In the genomic region with DNA sequence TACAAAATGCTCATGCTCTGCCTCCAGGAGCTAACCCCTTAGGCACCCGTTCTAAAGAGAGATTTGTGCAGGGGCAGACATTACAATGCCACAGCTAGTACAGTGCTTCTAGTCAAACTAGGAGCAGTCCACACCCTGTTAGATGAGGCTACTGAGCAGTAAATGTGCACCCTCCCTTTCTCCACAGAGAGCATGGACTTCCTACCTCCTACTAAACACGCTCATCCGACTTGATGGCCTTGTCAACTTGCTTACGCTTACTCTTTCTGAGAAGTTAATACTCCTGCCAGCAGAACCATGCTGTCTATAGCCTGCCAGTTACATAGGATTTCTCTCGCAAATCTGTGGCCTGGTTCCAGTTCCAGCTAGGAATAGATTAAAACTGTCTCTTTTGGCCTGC, we compare ENCODE assay signal across 29 mouse cellular contexts. TPM values are rescaled to one million over a fixed set of nuclear protein-coding genes. Genes with fewer than 3 reads are reported as not detected.
DNase-seq lines count a peak whose midpoint lies in the region; ATAC-seq and TF ChIP-seq lines count a peak whose summit lies in the region.
"Had no signal": no experiment of that assay in that cellular context is flagged by ENCODE, and none has a peak within 500 bp of the region (broad histone marks: within the 10 kb centered on the region; RNA-seq: fewer than 3 reads in every experiment).

No protein-coding gene starts in this region.

- TF ChIP-seq CTCF in forebrain, postnatal 0 days (IDR thresholded peaks at IDR 0.05; ENCODE audit: low read depth): no peak

- H3K9ac ChIP-seq in forebrain, postnatal 0 days: no peak overlapping the region
- no peak overlapping the region for H3K9ac ChIP-seq in heart, embryonic 12.5 days
- no peak overlapping the region for H3K9ac ChIP-seq in lung, embryonic 15.5 days
- no peak overlapping the region for H3K9ac ChIP-seq in midbrain, embryonic 15.5 days
- H3K9ac ChIP-seq: embryonic facial prominence, embryonic 12.5 days; embryonic facial prominence, embryonic 15.5 days; forebrain, embryonic 13.5 days; heart, embryonic 15.5 days; hindbrain, embryonic 12.5 days; hindbrain, embryonic 15.5 days had no signal

- no peaks in the 10 kb centered on the region for H3K4me1 ChIP-seq in forebrain, postnatal 0 days (ENCODE audit: insufficient read depth)
- H3K4me1 ChIP-seq in forebrain, embryonic 10.5 days: 0 out of 2 replicates have a peak, but pooled peaks cover 3% of the 10 kb centered on the region
- peaks cover 17% of the 10 kb centered on the region for H3K4me1 ChIP-seq in heart, embryonic 12.5 days (replicated peaks)
- H3K4me1 ChIP-seq in lung, embryonic 15.5 days: peaks cover 16% of the 10 kb centered on the region
- no peaks in the 10 kb centered on the region for H3K4me1 ChIP-seq in midbrain, embryonic 15.5 days
- H3K4me1 ChIP-seq: embryonic facial prominence, embryonic 12.5 days; embryonic facial prominence, embryonic 15.5 days; forebrain, embryonic 13.5 days; hindbrain, embryonic 12.5 days; hindbrain, embryonic 15.5 days had no signal

- H3K9me3 ChIP-seq in forebrain, postnatal 0 days (ENCODE audit: low read length): no peaks in the 10 kb centered on the region
- no peaks in the 10 kb centered on the region for H3K9me3 ChIP-seq in forebrain, embryonic 10.5 days
- H3K9me3 ChIP-seq in heart, embryonic 12.5 days (replicated peaks): no peaks in the 10 kb centered on the region
- H3K9me3 ChIP-seq in lung, embryonic 15.5 days: no peaks in the 10 kb centered on the region
- H3K9me3 ChIP-seq in midbrain, embryonic 15.5 days: no peaks in the 10 kb centered on the region
- H3K9me3 ChIP-seq: embryonic facial prominence, embryonic 12.5 days; embryonic facial prominence, embryonic 15.5 days; forebrain, embryonic 13.5 days; G1E; heart, embryonic 10.5 days; heart, embryonic 15.5 days; hindbrain, embryonic 12.5 days; hindbrain, embryonic 15.5 days had no signal

- H3K36me3 ChIP-seq in forebrain, postnatal 0 days (ENCODE audit: insufficient read depth): peaks cover 4% of the 10 kb centered on the region; the same call in 1 of the 2 replicates
- H3K36me3 ChIP-seq in forebrain, embryonic 10.5 days (replicated peaks): peaks cover 23% of the 10 kb centered on the region
- peaks cover 75% of the 10 kb centered on the region for H3K36me3 ChIP-seq in heart, embryonic 12.5 days
- peaks cover 45% of the 10 kb centered on the region for H3K36me3 ChIP-seq in lung, embryonic 15.5 days
- no peaks in the 10 kb centered on the region for H3K36me3 ChIP-seq in midbrain, embryonic 15.5 days (replicated peaks)
- H3K36me3 ChIP-seq: G1E; hindbrain, embryonic 12.5 days had no signal

- 82% methylated on average over 5 of the region's 5 CpGs for WGBS in forebrain, postnatal 0 days
- WGBS in forebrain, embryonic 10.5 days: 95% methylated on average over 5 of the region's 5 CpGs
- 90% methylated on average over 5 of the region's 5 CpGs for WGBS in heart, embryonic 12.5 days
- WGBS in lung, embryonic 15.5 days: 56% methylated on average over 5 of the region's 5 CpGs
- 94% methylated on average over 5 of the region's 5 CpGs for WGBS in midbrain, embryonic 15.5 days

- peak; percentile 23 for ATAC-seq in forebrain, postnatal 0 days
- ATAC-seq in heart, embryonic 12.5 days (ENCODE audit: insufficient number of reproducible peaks, low FRiP score): no peak
- ATAC-seq in lung, embryonic 15.5 days (ENCODE audit: borderline replicate concordance, extremely low read depth, low FRiP score, low TSS enrichment): peak; percentile 72; the same call in 1 of the 2 replicates
- no peak for ATAC-seq in midbrain, embryonic 15.5 days (replicated peaks)
- ATAC-seq: forebrain, embryonic 13.5 days; intestine, postnatal 0 days; Patski had no signal

- no peak overlapping the region for H3K27ac ChIP-seq in forebrain, postnatal 0 days (ENCODE audit: low read depth, low read length)
- no peak overlapping the region for H3K27ac ChIP-seq in forebrain, embryonic 10.5 days
- H3K27ac ChIP-seq in heart, embryonic 12.5 days (ENCODE audit: poor library complexity, severe bottlenecking): 0 out of 2 replicates have a peak overlapping the region, but pooled peaks have one; percentile 21
- H3K27ac ChIP-seq in lung, embryonic 15.5 days: 0 out of 2 replicates have a peak overlapping the region, but pooled peaks have one; percentile 1
- no peak overlapping the region for H3K27ac ChIP-seq in midbrain, embryonic 15.5 days
- H3K27ac ChIP-seq: embryonic facial prominence, embryonic 12.5 days; embryonic facial prominence, embryonic 15.5 days; forebrain, embryonic 13.5 days; gastrocnemius, adult 2 months; heart, embryonic 10.5 days; heart, embryonic 15.5 days; hindbrain, embryonic 12.5 days; hindbrain, embryonic 15.5 days had no signal

- no peak for DNase-seq in forebrain, postnatal 0 days
- no peak for DNase-seq in forebrain, embryonic 10.5 days (ENCODE audit: extremely low spot score, low spot score)
- DNase-seq in heart, postnatal 4 days: no peak
- no peak for DNase-seq in lung, adult 18-20 months
- DNase-seq: adrenal gland, postnatal 10 days; adrenal gland, postnatal 36 days; B cell, adult 2 months; cerebellum, adult 11 months; cerebellum, adult 2 months; cerebellum, adult 9-11 months; cerebellum, postnatal 25 days; gastrocnemius, adult 2 months; gastrocnemius, postnatal 14 days; heart, adult 18-20 months; heart, postnatal 14 days had no signal

- no peak overlapping the region for H3K4me2 ChIP-seq in forebrain, postnatal 0 days (ENCODE audit: low read depth)
- H3K4me2 ChIP-seq in heart, embryonic 12.5 days: no peak overlapping the region
- H3K4me2 ChIP-seq in lung, embryonic 15.5 days: no peak overlapping the region
- H3K4me2 ChIP-seq in midbrain, embryonic 15.5 days: no peak overlapping the region
- H3K4me2 ChIP-seq: embryonic facial prominence, embryonic 12.5 days; embryonic facial prominence, embryonic 15.5 days; forebrain, embryonic 13.5 days; heart, embryonic 15.5 days; hindbrain, embryonic 12.5 days; hindbrain, embryonic 15.5 days had no signal

- H3K4me3 ChIP-seq in forebrain, postnatal 0 days (ENCODE audit: low read depth, low read length): no peak overlapping the region
- H3K4me3 ChIP-seq in forebrain, embryonic 10.5 days: no peak overlapping the region
- no peak overlapping the region for H3K4me3 ChIP-seq in heart, embryonic 12.5 days
- no peak overlapping the region for H3K4me3 ChIP-seq in lung, embryonic 15.5 days
- H3K4me3 ChIP-seq in midbrain, embryonic 15.5 days: no peak overlapping the region
- H3K4me3 ChIP-seq: embryonic facial prominence, embryonic 12.5 days; embryonic facial prominence, embryonic 15.5 days; forebrain, embryonic 13.5 days; gastrocnemius, adult 2 months; heart, embryonic 10.5 days; heart, embryonic 15.5 days; hindbrain, embryonic 12.5 days; hindbrain, embryonic 15.5 days had no signal

- no peaks in the 10 kb centered on the region for H3K27me3 ChIP-seq in forebrain, postnatal 0 days (ENCODE audit: insufficient read depth, low read length)
- H3K27me3 ChIP-seq in forebrain, embryonic 10.5 days (ENCODE audit: poor library complexity, severe bottlenecking): no peaks in the 10 kb centered on the region
- H3K27me3 ChIP-seq in heart, embryonic 12.5 days (replicated peaks): no peaks in the 10 kb centered on the region
- no peaks in the 10 kb centered on the region for H3K27me3 ChIP-seq in lung, embryonic 15.5 days
- H3K27me3 ChIP-seq in midbrain, embryonic 15.5 days (replicated peaks): no peaks in the 10 kb centered on the region
- H3K27me3 ChIP-seq: CH12.LX; embryonic facial prominence, embryonic 12.5 days; embryonic facial prominence, embryonic 15.5 days; forebrain, embryonic 13.5 days; heart, embryonic 15.5 days; hindbrain, embryonic 12.5 days; hindbrain, embryonic 15.5 days; Patski had no signal

RNA-seq across cellular contexts. Expression of a gene that starts 29.5 kb away (rescaled TPM):
- total RNA-seq in forebrain, postnatal 0 days (2014; rRNA removed): 27.2 and 35.9 TPM in 2 replicates
- polyA plus RNA-seq in forebrain, postnatal 0 days (2015; fragmentation: Nextera tagmentation; extraction: Ambion mirVana): 65.9 and 69.3 TPM in 2 replicates
- 38.6 and 47.0 TPM in 2 replicates for polyA plus RNA-seq in forebrain, embryonic 10.5 days (2016; fragmentation: Nextera tagmentation; extraction: Ambion mirVana)
- 687 and 707 TPM in 2 replicates for polyA plus RNA-seq in heart, embryonic 12.5 days (2016; fragmentation: Nextera tagmentation; extraction: Ambion mirVana)
- 100 to 1,000 TPM; 226 to 231 TPM for total RNA-seq in heart, postnatal 4 days (2021)
- polyA plus RNA-seq in lung, embryonic 15.5 days (2015; fragmentation: Nextera tagmentation; extraction: Ambion mirVana): 326 and 333 TPM in 2 replicates
- 47.3 and 48.5 TPM in 2 replicates for polyA plus RNA-seq in midbrain, embryonic 15.5 days (2015; fragmentation: Nextera tagmentation; extraction: Ambion mirVana)
- total RNA-seq: G1E had no signal
- polyA plus RNA-seq: G1E had no signal

Comparison
In these comparisons a context has a peak if more than half of its experiments do, and no peak if none do; other contexts are left out.
1. ATAC-seq: peak in forebrain, postnatal 0 days (single experiment) and lung, embryonic 15.5 days (single experiment); none in heart, embryonic 12.5 days (single experiment) and midbrain, embryonic 15.5 days (single experiment).
2. H3K27ac ChIP-seq: peak in heart, embryonic 12.5 days (single experiment) and lung, embryonic 15.5 days (single experiment); none in forebrain, postnatal 0 days (single experiment), forebrain, embryonic 10.5 days (single experiment) and midbrain, embryonic 15.5 days (single experiment).